Mouse (Mus musculus) lung, postnatal 0 days (tissue): ENCODE measurements around the gene Elk3.

Experiments used
- CTCF ChIP-seq: IDR thresholded peaks from 2 replicates; pipeline ENCODE4 v1.5.1; 2016; ENCODE audit warnings: antibody characterized with exemption, mild to moderate bottlenecking
- EP300 ChIP-seq: IDR thresholded peaks from 2 replicates; pipeline ENCODE4 v1.6.1; 2016; ENCODE audit warnings: antibody characterized with exemption, mild to moderate bottlenecking, control low read depth

GRCm38 (mm10) chr10:93321763-93322162, 10.8 kb upstream of the Elk3 start:
- no peak for TF ChIP-seq CTCF
- no peak for TF ChIP-seq EP300
